Mouse (Mus musculus): Measurements from ENCODE around the gene Dvl2.

Dvl2 gene

DNA sequence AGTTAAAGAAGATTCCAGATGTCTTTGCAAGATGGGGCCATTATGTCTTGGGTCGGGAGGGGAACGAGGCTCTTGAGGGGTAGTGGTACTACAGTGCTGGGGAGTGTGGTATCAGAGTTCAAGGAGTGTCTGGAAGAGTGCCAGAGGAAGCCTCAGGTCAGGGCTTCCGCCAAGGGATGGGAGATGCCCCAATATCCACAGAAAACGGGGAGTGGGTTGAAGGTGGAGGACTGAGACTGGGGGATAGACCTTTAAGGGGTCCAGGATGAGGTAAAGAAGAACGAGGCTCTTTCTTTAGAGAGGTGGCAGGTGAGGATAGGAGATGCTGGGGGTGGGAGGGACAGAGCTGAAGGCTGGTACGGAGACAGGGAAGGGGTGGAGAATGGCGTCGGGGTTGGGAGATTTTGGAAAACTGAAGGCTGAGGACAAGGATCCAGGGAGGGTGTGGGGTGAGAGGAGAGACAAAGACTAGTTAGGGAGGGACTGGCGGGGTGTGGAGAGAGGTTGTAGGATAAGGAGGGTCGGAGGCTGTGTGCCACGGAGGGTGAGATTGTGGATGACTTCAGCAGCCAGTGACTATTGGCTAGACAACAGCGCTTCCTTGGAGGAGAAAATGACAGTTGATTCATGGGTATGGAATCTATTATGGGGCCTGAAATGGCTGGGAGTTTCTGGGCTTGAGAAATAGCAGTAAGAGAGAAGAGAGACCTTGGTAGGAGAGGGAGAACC, 28.2 kb downstream of the Dvl2 start:
- DNase-seq (ENCODE audit: low spot score in 2 of 2), result no peak

DNA sequence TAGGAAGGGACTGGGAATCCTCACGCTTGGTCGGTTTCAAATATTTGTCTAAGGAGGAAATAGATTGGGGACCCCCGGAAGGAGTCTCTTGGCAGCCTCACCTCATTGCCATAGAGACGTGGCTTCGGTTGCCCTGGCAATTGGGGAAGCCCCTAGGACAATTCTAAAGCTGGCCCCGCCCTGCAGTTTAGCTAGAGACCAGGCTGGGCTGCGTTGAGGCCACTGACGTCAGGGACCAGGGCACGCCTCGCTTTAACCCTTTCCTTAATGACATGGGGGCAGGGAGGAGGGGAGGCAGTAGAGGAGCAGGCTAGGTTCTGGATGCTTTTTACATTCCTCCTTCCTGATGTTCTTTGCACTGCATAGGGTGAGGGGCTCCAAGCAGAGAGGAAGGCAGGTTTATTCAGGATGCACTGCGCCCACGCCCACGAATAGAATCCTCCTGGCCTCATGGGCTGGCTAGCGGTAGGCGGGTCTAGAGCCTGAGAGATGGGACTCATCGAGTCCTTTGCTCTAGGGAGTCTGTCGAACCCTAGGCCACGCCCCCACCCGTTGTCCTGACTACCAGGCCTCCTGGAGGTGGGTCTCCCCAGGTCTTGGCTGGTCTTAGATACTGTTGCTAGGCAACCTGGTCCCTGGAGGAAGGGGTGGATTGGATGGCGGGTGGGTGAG, 28.9 kb downstream of the Dvl2 start:
- DNase-seq (ENCODE audit: low spot score in 2 of 2), result peak; percentile 75 to 90

DNA sequence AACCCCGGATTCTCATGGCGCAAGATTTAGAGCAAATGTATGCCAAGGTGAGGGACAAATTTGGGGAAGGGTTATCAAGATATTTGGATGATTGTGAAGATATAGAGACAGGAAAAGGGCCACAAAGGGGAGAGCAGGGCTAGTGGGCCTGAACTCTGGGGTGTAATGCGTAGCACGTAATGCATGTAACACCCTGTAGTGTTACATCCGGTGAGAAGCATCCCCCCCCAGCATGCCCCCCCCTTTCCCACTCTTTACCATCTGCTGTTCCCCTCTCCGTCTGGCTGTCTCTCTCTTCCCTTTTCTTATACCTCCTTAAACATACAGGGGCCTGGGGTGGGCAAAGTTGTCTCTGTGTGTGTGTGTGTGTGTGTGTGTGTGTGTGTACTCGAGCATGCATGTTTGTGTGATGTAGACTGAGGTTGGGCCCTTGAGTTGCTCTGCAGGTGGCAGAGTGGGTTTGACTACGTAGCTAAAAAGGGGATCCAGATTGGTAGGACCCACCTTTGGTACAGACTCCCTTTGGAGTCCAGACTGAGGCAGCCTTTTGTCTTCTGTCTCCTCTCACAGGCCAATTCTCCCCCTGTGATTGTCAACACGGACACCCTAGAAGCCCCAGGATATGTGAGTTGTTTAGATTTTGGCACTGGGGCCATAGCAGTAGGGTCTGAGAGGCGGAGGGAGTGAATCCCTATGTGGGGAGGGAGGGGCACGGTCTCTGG, 29.6 kb downstream of the Dvl2 start:
- DNase-seq (ENCODE audit: low spot score in 2 of 2), result no peak

DNA sequence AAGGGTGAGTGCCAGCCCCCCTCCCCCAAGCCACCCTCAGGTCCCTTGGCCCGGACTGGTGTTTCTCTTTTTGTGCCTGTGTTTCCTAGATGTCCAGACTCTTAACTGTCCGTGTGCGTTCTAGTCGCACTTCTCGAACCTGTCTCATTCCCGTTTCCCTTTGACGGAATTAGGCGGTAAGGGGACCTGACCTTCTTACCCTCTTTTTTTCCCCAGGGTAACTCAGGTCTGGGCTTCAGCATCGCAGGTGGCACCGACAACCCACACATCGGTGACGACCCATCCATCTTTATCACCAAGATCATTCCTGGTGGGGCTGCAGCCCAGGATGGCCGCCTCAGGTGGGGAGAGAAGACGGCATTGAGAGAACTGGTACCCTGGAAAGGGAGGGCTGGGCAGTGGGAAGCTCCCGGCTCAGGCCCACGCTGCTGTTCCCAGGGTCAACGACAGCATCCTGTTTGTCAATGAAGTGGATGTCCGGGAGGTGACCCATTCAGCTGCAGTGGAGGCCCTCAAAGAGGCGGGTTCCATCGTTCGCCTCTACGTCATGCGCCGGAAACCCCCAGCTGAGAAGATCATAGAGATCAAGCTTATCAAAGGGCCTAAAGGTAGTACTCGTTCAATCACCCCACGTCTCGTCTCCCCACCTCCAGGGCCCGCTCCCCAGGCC, 30.4 kb downstream of the Dvl2 start:
- no peak for DNase-seq (ENCODE audit: low spot score in 2 of 2)

DNA sequence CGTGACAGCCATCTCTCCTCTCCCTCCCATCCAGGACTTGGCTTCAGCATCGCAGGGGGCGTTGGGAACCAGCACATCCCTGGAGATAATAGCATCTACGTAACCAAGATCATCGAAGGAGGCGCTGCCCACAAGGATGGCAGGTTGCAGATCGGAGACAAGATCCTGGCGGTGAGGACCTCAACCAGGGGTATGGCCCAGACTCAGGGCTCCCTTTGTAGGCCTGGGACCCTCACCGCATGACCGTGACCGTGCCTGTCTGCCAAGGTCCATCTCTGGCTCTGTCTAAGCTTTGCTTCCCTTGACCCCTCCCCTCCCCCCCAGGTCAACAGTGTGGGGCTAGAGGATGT, 30.9 kb downstream of the Dvl2 start:
- no peak for DNase-seq (ENCODE audit: low spot score in 2 of 2)

DNA sequence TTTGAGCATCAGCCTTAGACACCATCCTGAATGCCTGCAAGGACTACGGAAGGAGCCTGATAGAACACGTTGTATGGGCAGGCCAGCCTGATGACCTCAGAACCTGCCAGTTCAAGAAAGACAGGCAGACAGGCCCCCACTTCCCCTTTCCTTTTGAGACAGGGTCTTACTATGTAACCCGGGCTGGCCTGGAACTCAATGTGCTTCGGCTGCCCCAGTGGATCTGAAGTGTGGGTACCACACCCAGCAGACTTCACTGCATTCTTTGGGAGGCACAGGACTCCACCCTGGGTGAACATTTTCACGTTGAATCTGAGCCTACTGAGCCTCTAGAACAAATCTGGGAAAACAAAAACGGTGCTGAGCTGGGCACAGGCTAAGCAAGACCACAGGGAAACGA, 37.8 kb downstream of the Dvl2 start:
- DNase-seq (ENCODE audit: low spot score in 2 of 2), result no peak

DNA sequence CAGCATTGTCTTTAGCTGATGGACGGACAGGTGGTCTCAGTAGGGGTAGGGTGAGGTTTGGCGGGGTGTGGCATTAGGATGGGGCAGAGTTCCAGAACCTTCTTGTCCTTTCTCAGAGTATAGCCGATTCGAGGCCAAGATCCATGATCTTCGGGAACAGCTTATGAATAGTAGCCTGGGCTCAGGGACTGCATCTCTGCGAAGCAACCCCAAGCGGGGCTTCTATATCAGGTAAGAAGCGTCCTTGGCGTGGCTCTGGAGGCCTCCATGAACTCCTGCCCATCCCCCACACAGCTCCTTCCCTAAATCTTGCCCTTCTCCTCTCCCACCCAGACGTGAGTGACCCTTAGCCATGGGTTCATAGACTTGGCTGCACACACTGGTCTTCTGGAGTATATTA, 39.2 kb downstream of the Dvl2 start:
- no peak for DNase-seq (ENCODE audit: low spot score in 2 of 2)

DNA sequence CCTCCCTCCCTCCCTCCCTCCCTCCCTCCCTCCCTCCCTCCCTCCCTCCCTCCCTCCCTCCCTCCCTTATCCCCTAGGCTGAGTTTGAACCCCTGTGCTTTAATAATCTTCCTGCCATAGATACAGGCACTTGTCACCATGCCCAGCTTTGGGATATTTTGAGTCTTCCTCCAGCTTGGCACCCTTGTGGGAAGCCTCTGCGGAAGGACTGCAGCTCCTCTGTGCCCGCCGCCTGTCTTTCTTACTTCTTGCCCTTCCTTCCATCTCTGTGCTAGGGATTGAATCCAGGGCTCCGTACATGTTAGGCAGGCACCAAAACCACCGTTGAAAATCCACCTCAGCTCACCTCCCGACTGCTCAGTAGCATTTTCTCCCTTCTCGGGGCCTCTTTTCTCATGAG, 39.8 kb downstream of the Dvl2 start:
- no peak for DNase-seq (ENCODE audit: low spot score in 2 of 2)

DNA sequence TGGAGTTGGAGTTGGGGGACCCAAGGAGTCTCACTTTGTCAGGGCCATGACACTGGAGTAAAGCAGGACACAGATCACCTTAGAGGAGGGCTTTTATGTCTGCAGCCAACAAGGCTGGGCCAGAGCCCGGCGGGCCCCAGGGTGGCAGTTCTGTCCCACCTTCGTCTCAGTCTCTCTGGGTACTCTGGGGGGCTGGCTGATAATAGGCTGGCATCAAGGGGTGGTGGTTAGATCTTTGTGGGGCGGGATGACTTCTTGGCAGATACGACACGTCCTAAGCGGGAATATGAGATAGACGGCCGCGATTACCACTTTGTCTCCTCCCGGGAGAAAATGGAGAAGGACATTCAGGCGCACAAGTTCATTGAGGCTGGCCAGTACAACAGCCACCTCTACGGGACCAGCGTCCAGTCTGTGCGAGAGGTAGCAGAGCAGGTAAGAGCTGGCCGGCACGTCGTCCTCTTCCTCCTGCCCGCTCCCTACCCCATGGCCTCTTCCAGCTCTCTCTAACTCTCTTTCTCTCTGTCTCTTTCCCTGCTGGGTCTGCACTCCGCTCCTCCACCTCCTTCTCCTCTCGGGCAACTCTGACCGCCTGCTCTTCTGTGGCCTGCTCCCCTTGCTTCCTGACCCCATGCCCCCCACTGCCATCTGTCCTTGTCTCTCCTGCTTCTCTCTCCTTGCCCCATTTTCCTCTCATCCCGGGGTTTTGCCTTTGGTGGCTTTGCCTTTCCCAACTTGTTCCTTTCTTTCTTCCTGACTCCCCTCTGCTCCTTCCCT, 42.1 kb downstream of the Dvl2 start:
- DNase-seq (ENCODE audit: low spot score in 2 of 2), result no peak

DNA sequence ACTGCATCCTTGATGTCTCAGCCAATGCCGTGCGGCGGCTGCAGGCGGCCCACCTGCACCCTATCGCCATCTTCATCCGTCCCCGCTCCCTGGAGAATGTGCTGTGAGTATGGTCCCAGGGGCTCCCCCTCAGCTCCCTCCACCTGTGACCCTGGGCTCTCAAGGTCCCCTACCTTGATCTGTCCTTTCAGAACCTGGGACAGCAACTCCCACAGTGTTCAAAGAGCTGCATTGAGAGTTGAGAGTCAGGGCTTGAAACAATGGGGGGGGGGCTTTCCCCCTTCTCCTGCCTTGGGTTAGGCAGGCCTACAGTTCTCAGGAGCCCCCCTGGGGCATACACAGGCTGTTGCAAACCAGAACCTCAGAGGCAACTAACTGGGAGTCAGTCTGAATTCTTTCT, 43.3 kb downstream of the Dvl2 start:
- no peak for DNase-seq (ENCODE audit: low spot score in 2 of 2)

DNA sequence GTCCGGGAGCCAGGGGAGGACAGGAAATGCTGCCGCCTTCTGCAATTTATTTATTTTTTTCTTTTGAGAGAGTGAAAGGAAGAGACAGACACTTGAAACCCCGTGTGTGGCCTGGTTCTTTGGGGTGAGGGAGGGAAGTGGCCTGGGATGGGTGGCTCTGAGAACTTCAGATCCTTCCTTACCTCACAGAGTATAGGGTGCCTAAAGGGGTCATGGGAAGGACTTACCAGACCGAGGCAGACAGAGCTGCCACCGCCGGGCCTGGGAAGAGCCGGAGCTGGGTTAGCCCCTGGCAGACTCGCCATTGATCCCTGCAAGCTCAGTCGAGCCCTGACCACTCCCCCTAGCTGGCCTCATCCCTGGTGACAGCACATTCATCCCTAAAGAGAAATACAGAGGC, 45.0 kb downstream of the Dvl2 start:
- DNase-seq (ENCODE audit: low spot score in 2 of 2), result no peak

DNA sequence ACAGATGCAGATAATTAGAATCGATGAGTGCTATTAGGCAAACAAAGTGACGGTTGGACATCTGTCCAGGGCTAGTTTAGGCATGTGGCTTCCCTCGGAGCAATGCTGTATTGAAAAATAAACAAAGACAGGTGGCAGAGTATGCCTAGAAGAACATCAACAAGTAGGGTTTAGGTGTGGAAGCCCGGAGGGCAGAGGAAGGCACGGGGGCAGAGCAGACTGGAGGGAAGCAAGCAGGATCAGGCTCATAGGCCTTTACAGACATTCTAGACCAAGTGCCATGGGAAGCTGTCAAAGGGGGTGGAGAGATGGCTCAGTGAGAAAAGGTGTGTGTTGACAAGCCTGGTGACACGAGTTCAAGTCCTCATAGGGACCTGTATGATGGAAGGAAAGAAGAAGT, 49.0 kb downstream of the Dvl2 start:
- no peak for DNase-seq (ENCODE audit: low spot score in 2 of 2)

DNA sequence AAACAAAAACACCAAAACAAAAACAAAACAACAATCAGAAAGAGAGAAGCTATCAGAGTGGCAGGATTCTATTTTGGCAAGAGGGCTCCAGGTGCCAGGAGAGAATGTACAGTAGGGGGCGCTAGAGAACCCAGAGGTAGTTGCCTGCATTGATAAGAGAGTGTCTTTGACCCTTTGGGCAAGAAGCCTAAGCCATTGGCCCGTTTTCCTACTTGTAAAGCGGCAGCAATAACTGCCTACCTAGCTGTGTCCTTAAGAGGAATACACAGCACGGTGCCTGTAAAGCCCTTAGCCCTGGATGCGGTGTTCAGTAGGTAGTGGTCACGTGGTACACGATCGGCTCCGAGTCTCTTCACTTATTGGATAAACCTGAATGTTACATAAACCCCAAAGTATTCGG, 49.4 kb downstream of the Dvl2 start:
- no peak for DNase-seq (ENCODE audit: low spot score in 2 of 2)

DNA sequence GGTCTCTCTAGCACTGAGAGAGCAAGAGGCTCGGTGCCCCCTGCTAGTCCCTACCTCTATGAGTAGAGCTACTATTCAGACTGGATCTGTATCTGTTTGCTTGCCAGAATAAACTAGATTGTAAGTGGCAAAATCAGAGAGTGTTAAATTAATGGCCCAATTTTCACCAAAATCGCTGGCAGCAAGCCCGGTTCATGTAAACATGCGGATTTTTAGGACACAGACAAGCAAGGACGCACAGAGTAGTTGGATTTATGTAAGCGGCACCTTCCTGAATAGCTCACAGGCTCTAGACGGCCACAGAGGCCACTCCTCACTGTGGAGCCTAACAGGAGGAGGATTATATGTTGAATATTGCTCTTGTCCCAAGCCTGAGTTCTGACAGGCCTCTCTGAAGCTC, 52.8 kb downstream of the Dvl2 start:
- no peak for DNase-seq (ENCODE audit: low spot score in 2 of 2)

DNA sequence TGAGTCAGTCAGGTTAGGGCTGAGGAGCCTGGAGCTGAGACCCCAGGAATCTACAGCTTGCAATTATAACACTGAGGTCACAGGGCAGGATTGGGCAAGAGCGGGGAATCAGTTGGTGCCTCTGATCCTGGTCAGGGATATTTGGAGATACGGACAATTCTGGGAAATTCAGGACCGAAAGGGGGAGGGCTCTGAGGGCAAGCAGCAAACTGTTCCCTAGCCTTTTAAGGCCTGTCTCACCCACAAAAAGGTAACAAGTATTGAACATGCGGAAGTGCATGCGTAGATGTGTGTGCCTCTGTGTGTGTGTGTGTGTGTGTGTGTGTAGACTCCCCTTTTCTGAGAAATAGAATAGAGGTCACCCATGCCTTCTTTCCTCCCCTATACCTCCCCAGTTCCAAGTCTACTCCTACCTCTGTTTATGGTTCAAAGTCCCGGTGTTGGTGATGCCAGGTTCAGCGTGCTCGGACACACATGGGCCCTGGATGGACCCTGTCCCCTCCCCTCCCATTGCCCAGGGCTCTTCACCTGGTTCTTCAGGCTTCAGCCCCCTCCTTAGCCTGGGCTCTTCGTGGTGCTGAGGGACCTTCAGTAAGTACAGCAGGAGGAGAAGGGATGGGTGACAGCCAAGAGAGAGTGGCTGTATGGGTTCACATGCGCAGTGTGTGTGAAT, 53.6 kb downstream of the Dvl2 start, which contains the start of gene Asgr1:
TSS of gene Asgr1 (plus strand) at position 188 of the 673 bp plus-strand sequence.
- DNase-seq (ENCODE audit: low spot score in 2 of 2), result no peak

DNA sequence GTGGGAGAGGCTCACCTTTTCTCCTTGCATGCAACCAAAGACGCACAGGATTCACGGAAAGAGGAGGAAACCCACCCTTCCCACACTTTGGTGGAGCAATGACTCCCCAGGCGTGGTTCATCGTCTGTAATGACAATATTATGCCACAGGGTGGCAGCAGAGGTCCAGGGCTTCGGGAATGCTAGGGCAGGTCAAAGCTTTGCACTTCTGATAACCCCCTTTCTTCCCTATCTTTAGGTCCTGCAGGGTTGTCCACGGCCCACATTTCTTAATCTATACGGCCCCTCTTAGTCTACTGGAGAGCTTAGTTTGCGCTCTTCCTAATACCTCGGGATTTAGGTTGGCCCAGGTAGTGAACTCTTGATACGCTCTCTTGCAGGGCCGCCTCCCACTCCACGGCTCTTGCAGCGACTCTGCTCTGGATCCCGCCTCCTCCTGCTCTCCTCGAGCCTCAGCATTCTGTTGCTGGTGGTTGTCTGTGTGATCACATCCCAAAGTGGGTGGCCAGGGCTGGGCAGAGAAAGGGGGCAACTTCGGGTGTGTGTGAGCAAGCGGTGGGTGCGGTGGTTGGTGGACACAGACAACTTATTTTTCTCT, 55.3 kb downstream of the Dvl2 start:
- peak; percentile 62 to 88 for DNase-seq (ENCODE audit: low spot score in 2 of 2)

DNA sequence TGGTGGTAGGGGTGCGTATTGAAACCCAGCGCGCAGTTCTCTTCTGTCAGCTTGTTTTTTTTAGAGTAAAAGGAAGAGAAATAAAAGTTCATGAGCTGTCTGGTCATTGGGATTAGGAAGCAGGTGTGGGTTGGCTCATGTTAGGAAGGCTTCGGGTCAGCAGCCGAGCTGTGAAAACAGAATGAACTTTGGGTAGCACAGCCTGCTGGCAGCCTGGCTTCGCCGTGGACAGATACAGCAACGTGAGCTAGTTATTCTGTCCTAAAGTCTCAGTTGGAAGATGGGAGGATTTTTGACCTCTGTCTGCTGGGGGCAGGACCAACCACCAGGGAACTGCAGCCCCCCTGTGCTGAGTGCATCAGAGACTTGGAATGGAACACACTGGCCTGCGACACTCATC, 57.4 kb downstream of the Dvl2 start:
- DNase-seq (ENCODE audit: low spot score in 2 of 2), result no peak

DNA sequence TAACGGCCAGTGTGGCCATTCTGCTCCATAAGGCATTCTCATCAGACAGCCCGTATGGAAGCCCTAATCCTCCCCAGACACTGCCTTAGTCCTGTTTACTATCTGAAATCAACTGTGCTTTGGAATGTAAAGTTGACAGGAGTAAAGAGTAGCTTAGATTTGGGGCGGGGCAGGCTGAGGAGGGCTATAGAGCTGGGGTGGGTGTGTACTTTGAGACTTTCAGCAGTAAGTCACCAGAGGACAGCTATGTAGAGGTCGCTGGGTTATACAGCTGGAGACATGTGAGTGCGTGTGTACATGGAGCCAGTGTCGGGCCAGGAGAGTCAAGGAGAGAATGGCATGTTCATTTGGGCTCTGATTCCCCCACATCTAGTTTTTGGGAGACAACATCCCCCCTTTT, 59.5 kb downstream of the Dvl2 start:
- no peak for DNase-seq (ENCODE audit: low spot score in 2 of 2)

Data from cerebellum, postnatal 4 days (tissue).